Mouse (Mus musculus) liver, postnatal 0 days (tissue): ENCODE measurements at regions not wholly inside any gene's neighbourhood (a gene's known extent, or its start where the extent isn't known, plus 50 kb on each side); places are given as distances from the start of the nearest gene placed in this dataset.

ENCODE experiments used
- ATAC-seq: fragments of 200-750 bp; cut with Nextera tagmentation; 2 replicates; pipeline ENCODE4 v1.8.0; 2017; ENCODE audit warnings: mild to moderate bottlenecking, moderate library complexity
- DNase-seq: peaks from one replicate; pipeline ENCODE4 v3.0.0-alpha.2; 2016
- H3K27ac ChIP-seq: fragments of 300-500 bp; sonication (generic); 2 replicates; pipeline ENCODE4 v1.5.1; 2014; ENCODE audit warnings: antibody characterized with exemption, moderate library complexity, mild to moderate bottlenecking, low read depth
- H3K27me3 ChIP-seq: fragments of 300-500 bp; sonication (generic); 2 replicates; pipeline ENCODE4 v1.6.1; 2014; ENCODE audit warnings: low read length, control low read depth, mixed read lengths; ENCODE audit not compliant: insufficient read depth
- H3K36me3 ChIP-seq: fragments of 300-500 bp; sonication (generic); replicated peaks from 2 replicates; pipeline ENCODE4 v1.6.1; 2014; ENCODE audit warnings: mild to moderate bottlenecking, control low read depth, low read length, moderate library complexity, mixed read lengths; ENCODE audit not compliant: insufficient read depth
- H3K4me1 ChIP-seq: fragments of 300-500 bp; sonication (generic); 2 replicates; pipeline ENCODE4 v1.6.1; 2014; ENCODE audit warnings: antibody characterized with exemption, mild to moderate bottlenecking, control low read depth; ENCODE audit not compliant: insufficient read depth
- H3K4me2 ChIP-seq: fragments of 300-500 bp; sonication (generic); 2 replicates; pipeline ENCODE4 v1.6.1; 2014; ENCODE audit warnings: low read depth, mild to moderate bottlenecking, low read length, moderate library complexity, mixed read lengths
- H3K4me3 ChIP-seq: fragments of 300-500 bp; sonication (generic); 2 replicates; pipeline ENCODE4 v1.5.1; 2014; ENCODE audit warnings: low read depth, low read length
- H3K9ac ChIP-seq: fragments of 300-500 bp; sonication (generic); replicated peaks from 2 replicates; pipeline ENCODE4 v1.6.1; 2014; ENCODE audit warnings: mild to moderate bottlenecking, moderate library complexity
- H3K9me3 ChIP-seq: fragments of 300-500 bp; sonication (generic); 2 replicates; pipeline ENCODE4 v1.6.1; 2016; ENCODE audit warnings: mild to moderate bottlenecking, control low read depth, low read length, mixed read lengths
- CTCF ChIP-seq: sonication (generic); IDR thresholded peaks from 2 replicates; pipeline ENCODE4 v1.5.1; 2016; ENCODE audit warnings: antibody characterized with exemption, low read depth
- EP300 ChIP-seq: IDR thresholded peaks from 2 replicates; pipeline ENCODE4 v1.6.1; 2016; ENCODE audit warnings: antibody characterized with exemption, low read depth, mild to moderate bottlenecking
- WGBS: fragments of 180-500 bp; shearing (Covaris S2); extraction: QIAGEN DNeasy Blood & Tissue Kit; methylation state at CpG from one replicate; pipeline ENCODE4 v1.1.7; 2014; ENCODE audit not compliant: insufficient replicate concordance; 5-methylcytosine and 5-hydroxymethylcytosine counted together

GRCm38 (mm10) chr16:76510861-76511260, 137.2 kb upstream of the Nrip1 start:
- Histone ChIP-seq H3K4me3 (no peak overlapping the region), H3K27ac (no peak overlapping the region), H3K9me3 (no peaks in the 10 kb centered on the region), H3K27me3 (no peaks in the 10 kb centered on the region), H3K4me2 (no peak overlapping the region), H3K36me3 (no peaks in the 10 kb centered on the region), H3K4me1 (no peaks in the 10 kb centered on the region), H3K9ac (no peak overlapping the region)
- no peak for TF ChIP-seq EP300
- no peak for TF ChIP-seq CTCF
- ATAC-seq (no peak), DNase-seq (no peak)
- 60% methylated on average over 8 of the region's 8 CpGs for WGBS

DNA sequence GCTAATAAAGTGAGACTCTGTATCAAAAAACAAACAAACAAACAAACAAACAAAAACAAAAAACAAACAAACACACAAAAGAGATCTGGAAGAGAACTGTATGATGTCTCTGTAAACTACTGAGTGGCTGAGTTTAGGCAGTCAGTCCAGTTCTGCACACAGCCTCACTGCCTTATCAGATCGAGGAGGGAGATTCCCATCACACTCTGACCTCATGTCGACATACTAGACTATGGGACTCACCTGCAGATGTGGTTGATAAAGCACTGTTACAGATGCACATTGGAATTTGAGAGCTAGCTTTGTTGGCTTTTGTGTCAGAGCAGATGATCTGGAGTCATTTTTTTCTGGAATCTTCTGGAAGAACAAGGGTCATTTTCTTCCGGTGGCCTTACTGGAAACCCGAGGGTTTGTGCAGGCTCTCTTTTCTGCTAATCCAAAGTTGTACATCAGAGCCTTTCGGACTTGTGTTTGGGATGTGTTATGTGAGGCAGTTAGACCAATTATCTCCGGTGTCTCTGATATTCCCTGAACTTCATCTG, 135.6 kb upstream of the Nrip1 start:
- H3K4me1 ChIP-seq: no peaks in the 10 kb centered on the region
- no peaks in the 10 kb centered on the region for H3K36me3 ChIP-seq
- TF ChIP-seq EP300: no peak
- TF ChIP-seq CTCF: no peak
- no peaks in the 10 kb centered on the region for H3K27me3 ChIP-seq
- H3K4me3 ChIP-seq: no peak overlapping the region
- no peaks in the 10 kb centered on the region for H3K9me3 ChIP-seq
- DNase-seq: no peak
- peak; percentile 79 for ATAC-seq
- no peak overlapping the region for H3K4me2 ChIP-seq
- H3K9ac ChIP-seq: no peak overlapping the region
- no peak overlapping the region for H3K27ac ChIP-seq
- WGBS: 68% methylated on average over 6 of the region's 6 CpGs

DNA sequence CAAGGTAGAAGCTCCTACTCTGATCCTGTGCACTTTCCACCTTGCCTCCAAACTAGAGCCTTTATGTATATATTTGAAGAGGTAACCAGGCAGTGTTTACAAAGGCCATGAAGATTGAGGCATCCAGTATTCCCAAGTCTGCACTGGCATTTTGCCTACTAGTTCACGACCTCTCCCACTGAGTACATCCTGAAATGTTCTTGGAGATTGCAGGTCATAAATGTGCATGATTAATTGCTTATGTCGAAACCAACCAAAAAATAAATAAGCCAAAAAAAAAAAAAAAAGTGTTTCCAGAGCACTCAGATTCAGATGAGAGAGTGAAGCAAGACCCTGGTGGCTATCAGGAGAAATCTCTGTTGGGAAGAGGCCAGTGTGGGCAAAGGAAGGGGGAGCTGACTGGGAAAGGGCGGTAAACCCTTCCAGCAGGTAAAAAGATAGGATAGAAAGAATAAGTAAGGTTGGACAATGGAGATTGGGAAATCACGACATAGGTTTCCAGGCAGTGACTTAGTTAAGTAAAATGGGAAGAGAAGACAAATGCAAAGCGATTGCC, 133.6 kb upstream of the Nrip1 start:
- DNase-seq: peak; percentile 24
- Histone ChIP-seq H3K4me1 (no peaks in the 10 kb centered on the region), H3K36me3 (no peaks in the 10 kb centered on the region), H3K4me2 (no peak overlapping the region), H3K9ac (no peak overlapping the region), H3K27ac (no peak overlapping the region), H3K9me3 (no peaks in the 10 kb centered on the region), H3K4me3 (no peak overlapping the region), H3K27me3 (no peaks in the 10 kb centered on the region)
- WGBS: 64% methylated on average over 5 of the region's 5 CpGs
- TF ChIP-seq CTCF: no peak
- peak; percentile 45; the same call in 1 of the 2 replicates for TF ChIP-seq EP300
- ATAC-seq: peak; percentile 56

DNA sequence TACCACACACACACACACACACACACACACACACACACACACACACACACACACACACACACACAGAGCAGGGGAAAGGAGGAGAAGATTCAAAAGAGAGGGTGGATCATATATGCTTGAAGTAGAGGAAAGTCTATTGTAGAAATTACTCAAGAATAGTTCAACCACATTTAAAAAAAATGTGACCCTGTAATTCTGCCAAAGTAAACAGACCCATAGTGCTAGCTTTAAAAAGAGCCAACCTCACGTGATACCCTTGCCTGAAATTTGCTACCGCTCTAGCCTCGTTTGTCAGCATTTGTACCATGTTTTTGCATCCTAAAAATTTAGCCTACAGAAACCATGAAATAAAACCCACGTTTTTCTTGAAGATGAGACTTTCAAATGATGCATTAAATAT, 132.6 kb upstream of the Nrip1 start:
- no peaks in the 10 kb centered on the region for H3K4me1 ChIP-seq
- no peaks in the 10 kb centered on the region for H3K9me3 ChIP-seq
- no peak overlapping the region for H3K4me3 ChIP-seq
- no peak for TF ChIP-seq CTCF
- no peak for TF ChIP-seq EP300
- 56% methylated on average over 4 of the region's 4 CpGs for WGBS
- ATAC-seq (peak; percentile 57), DNase-seq (no peak)
- no peak overlapping the region for H3K4me2 ChIP-seq
- H3K27ac ChIP-seq: no peak overlapping the region
- no peaks in the 10 kb centered on the region for H3K36me3 ChIP-seq
- H3K9ac ChIP-seq: no peak overlapping the region
- no peaks in the 10 kb centered on the region for H3K27me3 ChIP-seq

GRCm38 (mm10) chr16:76499686-76500400, 126.2 kb upstream of the Nrip1 start:
- Histone ChIP-seq H3K9ac (no peak overlapping the region), H3K9me3 (no peaks in the 10 kb centered on the region), H3K4me2 (no peak overlapping the region), H3K27me3 (no peaks in the 10 kb centered on the region), H3K4me1 (no peaks in the 10 kb centered on the region), H3K27ac (no peak overlapping the region), H3K4me3 (no peak overlapping the region), H3K36me3 (no peaks in the 10 kb centered on the region)
- DNase-seq: no peak
- ATAC-seq: peak; percentile 60
- TF ChIP-seq CTCF: no peak
- no peak for TF ChIP-seq EP300
- 67% methylated on average over 8 of the region's 8 CpGs for WGBS

GRCm38 (mm10) chr16:76498233-76498632, 124.6 kb upstream of the Nrip1 start:
- Histone ChIP-seq H3K9me3 (no peaks in the 10 kb centered on the region), H3K27me3 (no peaks in the 10 kb centered on the region), H3K9ac (no peak overlapping the region), H3K27ac (no peak overlapping the region), H3K4me1 (no peaks in the 10 kb centered on the region), H3K4me2 (no peak overlapping the region), H3K4me3 (no peak overlapping the region), H3K36me3 (no peaks in the 10 kb centered on the region)
- WGBS: 59% methylated on average over 2 of the region's 2 CpGs
- no peak for ATAC-seq
- DNase-seq: no peak
- TF ChIP-seq CTCF (no peak), EP300 (no peak)
